Mouse (Mus musculus): Measurements from ENCODE around the gene B3gnt6. TPM values are rescaled to one million over a fixed set of nuclear protein-coding genes. Genes with fewer than 3 reads are reported as not detected.

B3gnt6 gene
- polyA plus RNA-seq, 1 experiment from 2014 or later: not detected

- 60% methylated on average over 6 of the region's 6 CpGs for WGBS
- H3K9ac ChIP-seq (ENCODE audit: low read length): peak overlapping the region; percentile 36; the same call in 1 of the 2 replicates
- ATAC-seq (ENCODE audit: insufficient read depth, low FRiP score): peak; percentile 79
Measured at GRCm38 (mm10) chr7:98171141-98172073, 27.9 kb downstream of the B3gnt6 start.

GRCm38 (mm10) chr7:98164999-98165528 is 34.2 kb downstream of the B3gnt6 start:
- Histone ChIP-seq H3K27ac (ENCODE audit: low read length) (peak overlapping the region; percentile 90), H3K4me3 (replicated peaks; ENCODE audit: low read length) (no peak overlapping the region), H3K36me3 (ENCODE audit: control insufficient read depth, insufficient read depth, low read length) (no peaks in the 10 kb centered on the region), H3K4me1 (ENCODE audit: control insufficient read depth, insufficient read depth, low read length) (peaks cover 37% of the 10 kb centered on the region), H3K9me3 (replicated peaks; ENCODE audit: control insufficient read depth, low read length) (no peaks in the 10 kb centered on the region), H3K9ac (ENCODE audit: low read length) (peak overlapping the region; percentile 41; the same call in 1 of the 2 replicates), H3K4me2 (ENCODE audit: low read depth, low read length) (peak overlapping the region; percentile 28), H3K27me3 (ENCODE audit: control insufficient read depth, insufficient read depth, low read length) (no peaks in the 10 kb centered on the region)
- 40% methylated on average over 10 of the region's 10 CpGs for WGBS
- ATAC-seq (ENCODE audit: insufficient read depth, low FRiP score): peak; percentile 85

More at GRCm38 (mm10) chr7:98171141-98172073, 27.9 kb downstream of the B3gnt6 start:
- Histone ChIP-seq H3K4me1 (ENCODE audit: control insufficient read depth, insufficient read depth, low read length) (peaks cover 26% of the 10 kb centered on the region), H3K36me3 (ENCODE audit: control insufficient read depth, insufficient read depth, low read length) (no peaks in the 10 kb centered on the region), H3K4me3 (replicated peaks; ENCODE audit: low read length) (no peak overlapping the region), H3K27me3 (ENCODE audit: control insufficient read depth, insufficient read depth, low read length) (no peaks in the 10 kb centered on the region), H3K27ac (ENCODE audit: low read length) (peak overlapping the region; percentile 90), H3K4me2 (ENCODE audit: low read depth, low read length) (0 out of 2 replicates have a peak overlapping the region, but pooled peaks have one; percentile 7), H3K9me3 (replicated peaks; ENCODE audit: control insufficient read depth, low read length) (no peaks in the 10 kb centered on the region)

- H3K4me2 ChIP-seq (ENCODE audit: low read depth, low read length): peak overlapping the region; percentile 28
Measured at GRCm38 (mm10) chr7:98164382-98164998, 34.8 kb downstream of the B3gnt6 start.

GRCm38 (mm10) chr7:98163700-98164099 is 35.6 kb downstream of the B3gnt6 start:
- H3K27ac ChIP-seq (ENCODE audit: low read length): peak overlapping the region; percentile 72; the same call in 1 of the 2 replicates
- H3K27me3 ChIP-seq (ENCODE audit: control insufficient read depth, insufficient read depth, low read length): no peaks in the 10 kb centered on the region
- peaks cover 44% of the 10 kb centered on the region for H3K4me1 ChIP-seq (ENCODE audit: control insufficient read depth, insufficient read depth, low read length)
- H3K4me3 ChIP-seq (replicated peaks; ENCODE audit: low read length): no peak overlapping the region
- 37% methylated on average over 3 of the region's 3 CpGs for WGBS
- no peaks in the 10 kb centered on the region for H3K9me3 ChIP-seq (replicated peaks; ENCODE audit: control insufficient read depth, low read length)
- no peaks in the 10 kb centered on the region for H3K36me3 ChIP-seq (ENCODE audit: control insufficient read depth, insufficient read depth, low read length)
- no peak overlapping the region for H3K4me2 ChIP-seq (ENCODE audit: low read depth, low read length)
- no peak overlapping the region for H3K9ac ChIP-seq (ENCODE audit: low read length)
- no peak for ATAC-seq (ENCODE audit: insufficient read depth, low FRiP score)

More at GRCm38 (mm10) chr7:98164382-98164998, 34.8 kb downstream of the B3gnt6 start:
- no peaks in the 10 kb centered on the region for H3K9me3 ChIP-seq (replicated peaks; ENCODE audit: control insufficient read depth, low read length)
- peak overlapping the region; percentile 90 for H3K27ac ChIP-seq (ENCODE audit: low read length)
- H3K4me3 ChIP-seq (replicated peaks; ENCODE audit: low read length): no peak overlapping the region
- 73% methylated on average over 9 of the region's 9 CpGs for WGBS
- H3K4me1 ChIP-seq (ENCODE audit: control insufficient read depth, insufficient read depth, low read length): peaks cover 43% of the 10 kb centered on the region
- no peak overlapping the region for H3K9ac ChIP-seq (ENCODE audit: low read length)
- ATAC-seq (ENCODE audit: insufficient read depth, low FRiP score): no peak
- no peaks in the 10 kb centered on the region for H3K27me3 ChIP-seq (ENCODE audit: control insufficient read depth, insufficient read depth, low read length)
- H3K36me3 ChIP-seq (ENCODE audit: control insufficient read depth, insufficient read depth, low read length): no peaks in the 10 kb centered on the region

- H3K4me3 ChIP-seq (replicated peaks; ENCODE audit: low read length): no peak overlapping the region
- peak overlapping the region; percentile 4; the same call in 1 of the 2 replicates for H3K4me2 ChIP-seq (ENCODE audit: low read depth, low read length)
- H3K9me3 ChIP-seq (replicated peaks; ENCODE audit: control insufficient read depth, low read length): no peaks in the 10 kb centered on the region
- peaks cover 48% of the 10 kb centered on the region for H3K4me1 ChIP-seq (ENCODE audit: control insufficient read depth, insufficient read depth, low read length)
- peak overlapping the region; percentile 72 for H3K27ac ChIP-seq (ENCODE audit: low read length)
- ATAC-seq (ENCODE audit: insufficient read depth, low FRiP score): no peak
- peak overlapping the region; percentile 40; the same call in 1 of the 2 replicates for H3K9ac ChIP-seq (ENCODE audit: low read length)
- no peaks in the 10 kb centered on the region for H3K27me3 ChIP-seq (ENCODE audit: control insufficient read depth, insufficient read depth, low read length)
- no peaks in the 10 kb centered on the region for H3K36me3 ChIP-seq (ENCODE audit: control insufficient read depth, insufficient read depth, low read length)
- WGBS: 48% methylated on average over 6 of the region's 6 CpGs
Measured at GRCm38 (mm10) chr7:98162239-98162638, 37.0 kb downstream of the B3gnt6 start.

GRCm38 (mm10) chr7:98160041-98160740 is 39.1 kb downstream of the B3gnt6 start:
- Histone ChIP-seq H3K27me3 (ENCODE audit: control insufficient read depth, insufficient read depth, low read length) (no peaks in the 10 kb centered on the region), H3K4me2 (ENCODE audit: low read depth, low read length) (peak overlapping the region; percentile 12; the same call in 1 of the 2 replicates), H3K9me3 (replicated peaks; ENCODE audit: control insufficient read depth, low read length) (no peaks in the 10 kb centered on the region), H3K9ac (ENCODE audit: low read length) (peak overlapping the region; percentile 45; the same call in 1 of the 2 replicates), H3K27ac (ENCODE audit: low read length) (peak overlapping the region; percentile 72), H3K4me1 (ENCODE audit: control insufficient read depth, insufficient read depth, low read length) (peaks cover 51% of the 10 kb centered on the region), H3K36me3 (ENCODE audit: control insufficient read depth, insufficient read depth, low read length) (no peaks in the 10 kb centered on the region), H3K4me3 (replicated peaks; ENCODE audit: low read length) (no peak overlapping the region)
- no peak for ATAC-seq (ENCODE audit: insufficient read depth, low FRiP score)
- 31% methylated on average over 8 of the region's 8 CpGs for WGBS

GRCm38 (mm10) chr7:98158481-98158880 is 40.8 kb downstream of the B3gnt6 start:
- no peak overlapping the region for H3K4me3 ChIP-seq (replicated peaks; ENCODE audit: low read length)
- peaks cover 41% of the 10 kb centered on the region for H3K4me1 ChIP-seq (ENCODE audit: control insufficient read depth, insufficient read depth, low read length)
- 0 out of 2 replicates have a peak overlapping the region, but pooled peaks have one; percentile 17 for H3K9ac ChIP-seq (ENCODE audit: low read length)
- 26% methylated on average over 8 of the region's 8 CpGs for WGBS
- peak overlapping the region; percentile 72 for H3K27ac ChIP-seq (ENCODE audit: low read length)
- H3K9me3 ChIP-seq (replicated peaks; ENCODE audit: control insufficient read depth, low read length): no peaks in the 10 kb centered on the region
- peak; percentile 80 for ATAC-seq (ENCODE audit: insufficient read depth, low FRiP score)
- H3K27me3 ChIP-seq (ENCODE audit: control insufficient read depth, insufficient read depth, low read length): no peaks in the 10 kb centered on the region
- H3K4me2 ChIP-seq (ENCODE audit: low read depth, low read length): 0 out of 2 replicates have a peak overlapping the region, but pooled peaks have one; percentile 20
- no peaks in the 10 kb centered on the region for H3K36me3 ChIP-seq (ENCODE audit: control insufficient read depth, insufficient read depth, low read length)

- Histone ChIP-seq H3K4me2 (ENCODE audit: low read depth, low read length) (0 out of 2 replicates have a peak overlapping the region, but pooled peaks have one; percentile 20), H3K9me3 (replicated peaks; ENCODE audit: control insufficient read depth, low read length) (no peaks in the 10 kb centered on the region), H3K4me1 (ENCODE audit: control insufficient read depth, insufficient read depth, low read length) (peaks cover 37% of the 10 kb centered on the region), H3K4me3 (replicated peaks; ENCODE audit: low read length) (no peak overlapping the region), H3K9ac (ENCODE audit: low read length) (no peak overlapping the region), H3K27me3 (ENCODE audit: control insufficient read depth, insufficient read depth, low read length) (no peaks in the 10 kb centered on the region), H3K27ac (ENCODE audit: low read length) (peak overlapping the region; percentile 72), H3K36me3 (ENCODE audit: control insufficient read depth, insufficient read depth, low read length) (no peaks in the 10 kb centered on the region)
- WGBS: 57% methylated on average over 5 of the region's 5 CpGs
- ATAC-seq (ENCODE audit: insufficient read depth, low FRiP score): no peak
Measured at GRCm38 (mm10) chr7:98157636-98158332, 41.5 kb downstream of the B3gnt6 start.
